Mouse (Mus musculus): ENCODE measurements around the gene Tmx1. TPM values are rescaled to one million over a fixed set of nuclear protein-coding genes. Genes with fewer than 3 reads are reported as not detected.
A peak's percentile ranks its signal among the peaks of the same experiment; 100 is the strongest.

Tmx1 gene
- polyA plus RNA-seq, 1 experiment from 2014 or later = 108 TPM

DNA sequence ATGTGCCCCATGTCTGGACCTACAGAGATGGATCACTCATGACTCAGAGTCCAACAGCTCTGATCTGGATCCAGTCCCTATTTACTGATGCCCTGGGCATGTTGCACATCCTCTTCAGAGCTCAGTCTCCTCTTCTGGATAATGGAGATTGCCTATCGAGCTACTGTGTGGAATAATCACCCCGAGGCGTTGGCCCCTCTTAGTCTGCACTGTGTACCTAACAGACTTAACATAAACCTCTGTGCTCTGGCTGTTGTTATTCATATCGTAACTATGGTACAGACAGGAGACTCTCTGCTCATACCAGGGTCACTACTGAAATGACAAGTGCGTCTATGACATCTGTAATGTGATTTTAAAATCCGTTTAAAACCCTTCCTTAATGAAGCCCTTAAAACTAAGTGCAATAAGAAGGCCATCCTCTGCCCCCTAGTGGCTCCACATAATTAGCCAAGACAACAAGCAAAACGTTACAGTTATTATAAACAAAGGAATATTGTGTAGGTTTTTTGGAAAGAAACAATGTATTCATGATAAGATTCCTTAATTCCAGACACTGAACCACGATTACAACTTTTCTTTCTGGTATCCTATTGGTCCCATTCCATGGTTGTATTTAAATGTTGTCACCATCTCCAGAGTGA, 22.5 kb upstream of the Tmx1 start:
- DNase-seq (ENCODE audit: low spot score) = peak; percentile 81
- WGBS = 27% methylated on average over 8 of the region's 8 CpGs
- no peak; the same call in 1 of the 2 replicates for ATAC-seq (ENCODE audit: low FRiP score)
- H3K27ac ChIP-seq = peak overlapping the region; percentile 7; the same call in 1 of the 2 replicates
- H3K4me1 ChIP-seq (replicated peaks; ENCODE audit: control insufficient read depth, insufficient read depth, low read length) = 0 out of 2 replicates have a peak, but pooled peaks cover 5% of the 10 kb centered on the region
- no peaks in the 10 kb centered on the region for H3K9me3 ChIP-seq (ENCODE audit: control insufficient read depth, low read length)
- H3K9ac ChIP-seq = no peak overlapping the region
- no peak overlapping the region for H3K4me3 ChIP-seq (replicated peaks; ENCODE audit: low read length)
- H3K4me2 ChIP-seq (replicated peaks) = 0 out of 2 replicates have a peak overlapping the region, but pooled peaks have one; percentile 9
- H3K27me3 ChIP-seq (ENCODE audit: control insufficient read depth, insufficient read depth, low read length) = no peaks in the 10 kb centered on the region
- no peaks in the 10 kb centered on the region for H3K36me3 ChIP-seq (replicated peaks; ENCODE audit: control insufficient read depth, insufficient read depth)

DNA sequence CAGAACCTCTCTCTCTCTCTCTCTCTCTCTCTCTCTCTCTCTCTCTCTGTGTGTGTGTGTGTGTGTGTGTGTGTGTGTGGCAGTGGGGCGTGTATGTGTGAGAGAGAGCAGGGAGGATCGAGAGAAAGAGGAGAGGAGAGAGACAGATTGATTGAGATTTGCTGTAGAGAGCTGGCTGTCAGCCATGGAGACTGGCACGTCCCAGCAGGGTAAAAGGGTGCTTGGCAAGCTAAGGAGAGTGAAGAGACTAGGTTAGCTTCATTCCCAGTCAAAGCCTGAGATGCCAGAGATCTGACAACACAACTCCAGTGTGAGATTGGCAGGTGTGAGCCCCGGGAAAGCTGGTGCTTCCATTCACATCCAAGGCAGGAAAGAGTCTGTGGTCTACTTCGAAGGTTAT, 21.5 kb upstream of the Tmx1 start:
- no peak for ATAC-seq (ENCODE audit: low FRiP score)
- no peaks in the 10 kb centered on the region for H3K36me3 ChIP-seq (replicated peaks; ENCODE audit: control insufficient read depth, insufficient read depth)
- no peaks in the 10 kb centered on the region for H3K27me3 ChIP-seq (ENCODE audit: control insufficient read depth, insufficient read depth, low read length)
- no peak for DNase-seq (ENCODE audit: low spot score)
- H3K9me3 ChIP-seq (ENCODE audit: control insufficient read depth, low read length) = no peaks in the 10 kb centered on the region
- 49% methylated on average over 5 of the region's 5 CpGs for WGBS
- H3K4me2 ChIP-seq (replicated peaks) = no peak overlapping the region
- H3K27ac ChIP-seq = no peak overlapping the region
- no peak overlapping the region for H3K4me3 ChIP-seq (replicated peaks; ENCODE audit: low read length)
- H3K9ac ChIP-seq = no peak overlapping the region
- 0 out of 2 replicates have a peak, but pooled peaks cover 5% of the 10 kb centered on the region for H3K4me1 ChIP-seq (replicated peaks; ENCODE audit: control insufficient read depth, insufficient read depth, low read length)

DNA sequence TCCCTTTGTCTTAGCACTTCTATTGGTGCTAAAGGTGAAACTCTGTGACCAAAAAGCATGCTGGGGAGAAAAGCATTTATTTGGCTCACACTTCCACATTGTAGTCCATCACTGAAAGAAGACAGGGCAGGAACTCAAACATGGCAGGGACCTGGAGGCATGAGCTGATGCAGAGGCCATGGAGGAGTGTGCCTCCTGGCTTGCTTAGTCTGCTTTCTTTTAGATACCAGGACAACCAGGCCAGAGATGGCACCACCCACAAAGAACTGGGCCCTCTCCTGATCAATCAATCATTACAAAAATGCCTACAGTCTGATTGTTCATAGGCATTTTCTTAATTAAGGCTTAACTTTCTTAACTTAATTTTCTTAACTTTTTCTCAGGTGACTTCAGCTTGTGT, 2.9 kb upstream of the Tmx1 start:
- no peaks in the 10 kb centered on the region for H3K36me3 ChIP-seq (replicated peaks; ENCODE audit: control insufficient read depth, insufficient read depth)
- H3K9ac ChIP-seq = no peak overlapping the region
- H3K27ac ChIP-seq = no peak overlapping the region
- peaks cover 12% of the 10 kb centered on the region for H3K4me1 ChIP-seq (replicated peaks; ENCODE audit: control insufficient read depth, insufficient read depth, low read length)
- ATAC-seq (ENCODE audit: low FRiP score) (no peak), DNase-seq (ENCODE audit: low spot score) (no peak)
- no peaks in the 10 kb centered on the region for H3K27me3 ChIP-seq (ENCODE audit: control insufficient read depth, insufficient read depth, low read length)
- H3K4me3 ChIP-seq (replicated peaks; ENCODE audit: low read length) = no peak overlapping the region
- no peak overlapping the region for H3K4me2 ChIP-seq (replicated peaks)
- no peaks in the 10 kb centered on the region for H3K9me3 ChIP-seq (ENCODE audit: control insufficient read depth, low read length)

GRCm38 (mm10) chr12:70451533-70451932, 1.4 kb upstream of the Tmx1 start:
- H3K9ac ChIP-seq = no peak overlapping the region
- H3K4me1 ChIP-seq (replicated peaks; ENCODE audit: control insufficient read depth, insufficient read depth, low read length) = peaks cover 12% of the 10 kb centered on the region
- H3K27me3 ChIP-seq (ENCODE audit: control insufficient read depth, insufficient read depth, low read length) = no peaks in the 10 kb centered on the region
- 0 out of 2 replicates have a peak, but pooled peaks cover 1% of the 10 kb centered on the region for H3K36me3 ChIP-seq (replicated peaks; ENCODE audit: control insufficient read depth, insufficient read depth)
- 91% methylated on average over 3 of the region's 3 CpGs for WGBS
- no peak overlapping the region for H3K4me3 ChIP-seq (replicated peaks; ENCODE audit: low read length)
- DNase-seq (ENCODE audit: low spot score) (no peak), ATAC-seq (ENCODE audit: low FRiP score) (no peak)
- no peaks in the 10 kb centered on the region for H3K9me3 ChIP-seq (ENCODE audit: control insufficient read depth, low read length)
- no peak overlapping the region for H3K27ac ChIP-seq
- no peak overlapping the region for H3K4me2 ChIP-seq (replicated peaks)

DNA sequence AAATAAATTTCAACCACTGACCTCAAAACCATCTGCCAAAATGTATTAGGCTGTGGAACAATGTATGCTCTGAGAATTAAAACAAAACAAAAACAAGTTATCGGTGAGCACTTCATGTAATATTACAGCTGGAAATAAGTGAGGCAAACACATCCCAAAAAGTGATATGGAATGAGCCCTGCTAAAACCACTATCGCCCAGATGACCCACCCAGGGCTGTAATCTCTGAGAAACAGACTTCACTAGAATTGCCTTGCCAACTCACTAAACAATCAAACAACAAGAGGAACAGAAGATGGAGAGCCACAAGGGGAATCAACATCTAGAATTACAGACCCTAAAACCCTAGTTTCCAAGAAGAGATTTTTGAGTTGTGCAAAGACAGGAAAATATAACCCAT, 752 bp upstream of the Tmx1 start:
- Histone ChIP-seq H3K4me2 (replicated peaks) (peak overlapping the region; percentile 71), H3K4me3 (replicated peaks; ENCODE audit: low read length) (no peak overlapping the region; the same call in 1 of the 2 replicates), H3K27ac (no peak overlapping the region), H3K9me3 (ENCODE audit: control insufficient read depth, low read length) (no peaks in the 10 kb centered on the region), H3K4me1 (replicated peaks; ENCODE audit: control insufficient read depth, insufficient read depth, low read length) (peaks cover 12% of the 10 kb centered on the region), H3K27me3 (ENCODE audit: control insufficient read depth, insufficient read depth, low read length) (no peaks in the 10 kb centered on the region), H3K9ac (peak overlapping the region; percentile 86), H3K36me3 (replicated peaks; ENCODE audit: control insufficient read depth, insufficient read depth) (peaks cover 8% of the 10 kb centered on the region; the same call in 1 of the 2 replicates)
- DNase-seq (ENCODE audit: low spot score) (no peak), ATAC-seq (ENCODE audit: low FRiP score) (no peak)
- 87% methylated on average over 2 of the region's 2 CpGs for whole genome bisulfite sequencing

DNA sequence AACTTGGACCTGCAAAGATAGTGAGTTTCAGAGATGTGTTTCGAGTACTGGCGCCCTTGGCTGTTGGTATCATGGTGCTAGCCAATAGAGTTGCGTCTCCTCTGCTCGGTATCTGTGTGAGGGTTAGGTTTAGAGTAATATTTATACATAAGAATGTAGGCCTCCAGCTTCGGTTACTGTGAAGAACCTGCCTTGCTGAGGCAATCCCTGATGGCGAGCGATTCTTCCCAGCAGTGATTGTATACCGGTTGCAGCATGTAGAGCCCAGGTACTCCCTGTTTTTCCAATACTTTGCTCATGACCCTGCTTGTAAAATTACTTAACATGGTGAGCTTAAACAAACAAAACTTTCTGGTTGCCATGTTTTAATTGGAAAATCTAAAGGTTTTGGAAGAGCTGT, 2.3 kb downstream of the Tmx1 start:
- peaks cover 37% of the 10 kb centered on the region for H3K36me3 ChIP-seq (replicated peaks; ENCODE audit: control insufficient read depth, insufficient read depth)
- H3K27me3 ChIP-seq (ENCODE audit: control insufficient read depth, insufficient read depth, low read length) = no peaks in the 10 kb centered on the region
- no peak overlapping the region for H3K9ac ChIP-seq
- peak overlapping the region; percentile 71 for H3K4me2 ChIP-seq (replicated peaks)
- DNase-seq (ENCODE audit: low spot score) (no peak), ATAC-seq (ENCODE audit: low FRiP score) (no peak)
- peaks cover 12% of the 10 kb centered on the region for H3K4me1 ChIP-seq (replicated peaks; ENCODE audit: control insufficient read depth, insufficient read depth, low read length)
- no peak overlapping the region for H3K27ac ChIP-seq
- H3K9me3 ChIP-seq (ENCODE audit: control insufficient read depth, low read length) = no peaks in the 10 kb centered on the region
- WGBS = 95% methylated on average over 8 of the region's 8 CpGs
- no peak overlapping the region for H3K4me3 ChIP-seq (replicated peaks; ENCODE audit: low read length)

- no peak overlapping the region for H3K9ac ChIP-seq
- H3K9me3 ChIP-seq (ENCODE audit: control insufficient read depth, low read length) = no peaks in the 10 kb centered on the region
- H3K4me2 ChIP-seq (replicated peaks) = no peak overlapping the region
- no peak overlapping the region for H3K4me3 ChIP-seq (replicated peaks; ENCODE audit: low read length)
- peaks cover 70% of the 10 kb centered on the region for H3K36me3 ChIP-seq (replicated peaks; ENCODE audit: control insufficient read depth, insufficient read depth)
- peaks cover 3% of the 10 kb centered on the region for H3K4me1 ChIP-seq (replicated peaks; ENCODE audit: control insufficient read depth, insufficient read depth, low read length)
- no peak overlapping the region for H3K27ac ChIP-seq
- ATAC-seq (ENCODE audit: low FRiP score) (no peak), DNase-seq (ENCODE audit: low spot score) (no peak)
- WGBS = 97% methylated on average over 1 of the region's 1 CpGs
- no peaks in the 10 kb centered on the region for H3K27me3 ChIP-seq (ENCODE audit: control insufficient read depth, insufficient read depth, low read length)
Observed at GRCm38 (mm10) chr12:70459546-70459945, 6.7 kb downstream of the Tmx1 start.

- Histone ChIP-seq H3K4me1 (replicated peaks; ENCODE audit: control insufficient read depth, insufficient read depth, low read length) (no peaks in the 10 kb centered on the region), H3K9me3 (ENCODE audit: control insufficient read depth, low read length) (no peaks in the 10 kb centered on the region), H3K9ac (no peak overlapping the region), H3K27me3 (ENCODE audit: control insufficient read depth, insufficient read depth, low read length) (no peaks in the 10 kb centered on the region), H3K36me3 (replicated peaks; ENCODE audit: control insufficient read depth, insufficient read depth) (peaks cover 76% of the 10 kb centered on the region), H3K27ac (no peak overlapping the region), H3K4me3 (replicated peaks; ENCODE audit: low read length) (no peak overlapping the region), H3K4me2 (replicated peaks) (no peak overlapping the region)
- ATAC-seq (ENCODE audit: low FRiP score) = no peak
- WGBS = 86% methylated on average over 4 of the region's 4 CpGs
- DNase-seq (ENCODE audit: low spot score) = no peak
Observed at GRCm38 (mm10) chr12:70464016-70464415, 11.1 kb downstream of the Tmx1 start.

GRCm38 (mm10) chr12:70475336-70475735, 22.4 kb downstream of the Tmx1 start:
- Histone ChIP-seq H3K4me1 (replicated peaks; ENCODE audit: control insufficient read depth, insufficient read depth, low read length) (no peaks in the 10 kb centered on the region), H3K9me3 (ENCODE audit: control insufficient read depth, low read length) (no peaks in the 10 kb centered on the region), H3K4me3 (replicated peaks; ENCODE audit: low read length) (no peak overlapping the region), H3K36me3 (replicated peaks; ENCODE audit: control insufficient read depth, insufficient read depth) (no peaks in the 10 kb centered on the region), H3K27me3 (ENCODE audit: control insufficient read depth, insufficient read depth, low read length) (no peaks in the 10 kb centered on the region), H3K4me2 (replicated peaks) (no peak overlapping the region), H3K9ac (no peak overlapping the region), H3K27ac (no peak overlapping the region)
- ATAC-seq (ENCODE audit: low FRiP score) (no peak), DNase-seq (ENCODE audit: low spot score) (no peak)
- WGBS = 86% methylated on average over 3 of the region's 3 CpGs

Data from hindbrain, embryonic 14.5 days (tissue).